Mouse (Mus musculus): Measurements from ENCODE around the gene Ahnak. TPM values are rescaled to one million over a fixed set of nuclear protein-coding genes. Genes with fewer than 3 reads are reported as not detected.
A peak's percentile ranks its signal among the peaks of the same experiment; 100 is the strongest.
"Not testable (repeated sequence)": the region's sequence is repeated elsewhere in the genome, so short reads cannot be mapped to it uniquely, and the experiment has no call there.

Gene Ahnak
- total RNA-seq, 2 experiments from 2014 or later, result 20.2 to 21.0 TPM

DNA sequence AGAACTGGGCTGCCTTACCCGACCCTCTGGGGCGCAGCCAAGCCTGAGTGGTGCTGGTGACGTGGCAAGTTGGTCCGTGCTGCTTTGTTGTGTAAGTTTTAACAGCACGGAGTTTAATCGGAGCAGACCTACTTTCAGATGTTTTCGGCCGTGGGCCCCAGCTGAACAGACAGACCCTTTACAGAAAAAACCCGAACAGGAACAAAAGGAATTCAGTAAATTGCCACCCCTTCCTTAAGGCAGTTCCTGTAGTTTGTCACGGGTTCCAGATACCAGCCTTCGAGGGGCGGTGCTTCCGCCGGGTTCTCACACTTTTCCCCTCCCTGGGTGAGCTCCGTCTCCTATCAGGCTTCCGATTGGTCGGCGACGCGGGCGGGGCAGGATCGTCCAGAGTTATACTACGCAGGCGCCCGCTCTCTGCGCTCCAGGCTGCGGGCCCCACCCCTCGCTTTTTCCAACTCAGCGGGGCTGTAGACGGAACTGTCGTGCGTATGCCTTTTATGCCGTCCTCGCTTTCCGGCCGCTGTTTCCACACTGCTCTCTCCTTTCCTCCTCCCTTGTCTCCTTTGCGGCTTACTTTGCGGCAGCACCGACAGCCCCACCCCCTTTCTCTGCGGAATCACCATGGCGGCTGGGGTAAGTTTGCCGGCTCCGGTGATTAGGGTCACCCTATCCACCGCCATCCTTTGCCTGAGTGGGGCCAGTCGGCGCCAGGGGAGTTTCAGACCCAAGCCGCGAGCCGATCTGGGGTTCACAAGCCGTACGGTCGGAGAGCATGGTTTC, 22.3 kb upstream of the Ahnak start, which contains the start of gene Eef1g:
TSS of gene Eef1g (plus strand) at position 452 of the 783 bp plus-strand sequence.
- intact Hi-C loops (cut with DNase I), result loop anchor here (5.0 kb wide), 1 partner anchor 129 kb away; the partner anchor contains the start of genes Bscl2 and Gng3
- DNase-seq (ENCODE audit: low spot score in 2 of 2), result peak; percentile 99 to 100

DNA sequence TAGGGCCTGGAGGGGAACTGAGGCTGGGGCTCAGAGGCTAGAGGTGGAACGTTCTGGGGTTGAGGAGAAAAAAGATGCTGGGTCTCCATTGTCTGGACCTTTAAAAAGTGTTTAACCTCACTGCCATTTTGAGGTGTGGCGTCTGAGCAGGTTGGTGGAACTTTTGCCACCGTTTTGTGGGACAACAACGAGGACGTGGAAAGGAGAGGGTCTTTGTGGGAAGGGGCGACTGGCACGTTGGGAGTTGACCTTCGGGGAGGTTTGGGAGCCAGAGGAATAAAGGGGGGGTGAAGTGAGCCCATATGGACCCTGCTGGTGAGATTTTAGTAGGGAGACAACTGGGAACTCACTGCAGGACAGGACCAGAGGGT, 21.7 kb upstream of the Ahnak start:
- intact Hi-C loops (cut with DNase I), result loop anchor here (5.0 kb wide), 1 partner anchor 130 kb away; the partner anchor contains the start of genes Bscl2 and Gng3
- DNase-seq (ENCODE audit: low spot score in 2 of 2), result no peak

DNA sequence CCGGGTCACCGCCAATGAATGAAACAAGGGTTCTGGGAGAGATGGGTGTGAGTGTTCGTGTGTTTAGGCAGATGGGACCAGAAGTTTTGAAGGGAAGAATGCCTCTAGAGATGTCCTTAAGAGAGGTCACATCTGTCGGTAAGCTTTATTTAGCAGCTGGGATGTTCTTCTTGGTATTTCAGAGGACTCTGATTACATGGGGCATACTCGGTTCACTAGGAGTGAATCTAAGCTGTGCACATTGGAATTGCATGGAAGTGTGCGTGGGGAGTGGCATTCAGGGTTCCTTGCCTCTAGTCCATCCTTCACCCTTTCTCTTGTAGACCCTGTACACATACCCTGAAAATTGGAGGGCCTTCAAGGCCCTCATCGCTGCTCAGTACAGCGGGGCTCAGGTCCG, 21.2 kb upstream of the Ahnak start:
- intact Hi-C loops (cut with DNase I), result loop anchor here (5.0 kb wide), 1 partner anchor 131 kb away; the partner anchor contains the start of genes Bscl2 and Gng3
- DNase-seq (ENCODE audit: low spot score in 2 of 2), result no peak

DNA sequence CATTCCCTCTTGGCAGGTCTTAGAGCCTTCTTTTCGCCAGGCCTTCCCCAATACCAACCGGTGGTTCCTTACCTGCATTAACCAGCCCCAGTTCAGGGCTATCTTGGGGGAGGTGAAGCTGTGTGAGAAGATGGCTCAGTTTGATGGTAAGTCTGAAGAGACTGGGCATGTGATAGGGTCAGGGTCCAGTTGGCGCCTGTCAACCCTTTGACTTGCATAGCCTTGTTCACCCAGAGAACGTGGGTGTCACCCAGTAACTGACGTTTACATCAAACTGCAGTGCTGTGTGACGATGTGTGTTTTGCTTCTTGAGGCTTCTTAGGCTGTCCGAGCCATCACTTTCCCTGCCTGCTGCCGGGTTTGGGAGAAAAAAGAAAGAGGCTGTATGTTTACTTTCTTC, 16.6 kb upstream of the Ahnak start:
- DNase-seq (ENCODE audit: low spot score in 2 of 2); intact Hi-C loops (cut with DNase I): not testable (repeated sequence)

DNA sequence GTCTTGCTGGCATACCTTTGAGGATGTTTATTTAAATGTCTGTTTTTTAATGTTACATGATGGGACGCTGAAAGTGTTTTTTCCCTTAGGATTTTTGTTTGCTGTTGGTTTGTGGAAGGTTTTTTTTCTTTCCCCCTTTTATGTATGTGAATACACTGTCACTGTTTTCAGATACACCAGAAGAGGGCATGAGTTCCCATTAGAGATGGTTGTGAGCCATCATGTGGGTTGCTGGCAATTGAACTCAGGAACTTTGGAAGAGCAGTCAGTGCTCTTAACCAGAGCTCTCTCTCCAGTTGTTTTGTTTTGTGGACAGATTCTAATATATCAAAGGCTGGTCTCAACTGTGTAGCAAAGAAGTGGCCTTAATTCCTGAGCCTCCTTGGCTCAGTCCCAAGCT, 14.4 kb upstream of the Ahnak start:
- no peak for DNase-seq (ENCODE audit: low spot score in 2 of 2)
- intact Hi-C loops (cut with DNase I), result loop anchor here (5.0 kb wide), 2 partner anchors 108 to 138 kb away; no protein-coding TSS in a partner anchor

DNA sequence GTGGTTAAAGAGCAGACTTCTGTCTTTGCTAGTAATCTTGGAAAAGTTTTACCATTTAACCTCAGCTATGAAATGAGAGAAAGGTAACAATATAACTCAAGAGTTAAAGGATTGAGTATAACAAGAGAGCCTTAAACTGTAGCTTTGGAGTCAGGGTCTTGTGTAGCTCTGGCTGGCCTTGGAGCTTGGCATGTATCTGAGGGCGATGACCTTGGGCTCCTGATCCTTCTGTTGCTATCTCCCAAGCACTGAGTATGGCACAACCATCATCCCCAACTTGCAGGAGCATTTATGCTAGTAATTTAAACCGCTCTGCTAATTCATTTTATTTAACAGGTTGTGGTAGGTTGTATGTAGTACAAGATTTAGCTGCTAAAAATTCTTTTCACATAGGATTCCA, 13.6 kb upstream of the Ahnak start:
- DNase-seq (ENCODE audit: low spot score in 2 of 2), result no peak
- intact Hi-C loops (cut with DNase I), result loop anchor here (5.0 kb wide), 2 partner anchors 107 to 137 kb away; no protein-coding TSS in a partner anchor

DNA sequence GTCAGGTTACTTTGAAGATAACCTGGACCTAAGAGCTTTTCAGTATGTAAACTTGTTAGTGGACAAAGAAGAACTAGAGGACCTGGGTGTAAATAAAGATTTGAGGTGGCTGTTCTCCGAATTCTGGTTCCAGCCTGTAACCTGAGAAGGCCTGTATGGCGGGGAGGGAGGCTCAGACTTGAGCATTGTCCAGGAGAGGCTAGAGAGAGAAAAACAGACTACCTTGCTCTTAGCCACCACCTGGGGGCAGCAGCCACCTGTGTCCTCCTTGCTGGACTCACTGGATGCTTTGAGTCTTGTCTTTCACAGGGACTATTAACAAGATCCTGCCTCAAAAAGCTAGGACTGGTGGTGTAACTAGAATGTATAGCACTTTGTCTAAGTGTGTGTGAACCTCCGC, 12.5 kb upstream of the Ahnak start:
- intact Hi-C loops (cut with DNase I), result loop anchor here (5.0 kb wide), 2 partner anchors 106 to 136 kb away; no protein-coding TSS in a partner anchor
- DNase-seq (ENCODE audit: low spot score in 2 of 2), result no peak

DNA sequence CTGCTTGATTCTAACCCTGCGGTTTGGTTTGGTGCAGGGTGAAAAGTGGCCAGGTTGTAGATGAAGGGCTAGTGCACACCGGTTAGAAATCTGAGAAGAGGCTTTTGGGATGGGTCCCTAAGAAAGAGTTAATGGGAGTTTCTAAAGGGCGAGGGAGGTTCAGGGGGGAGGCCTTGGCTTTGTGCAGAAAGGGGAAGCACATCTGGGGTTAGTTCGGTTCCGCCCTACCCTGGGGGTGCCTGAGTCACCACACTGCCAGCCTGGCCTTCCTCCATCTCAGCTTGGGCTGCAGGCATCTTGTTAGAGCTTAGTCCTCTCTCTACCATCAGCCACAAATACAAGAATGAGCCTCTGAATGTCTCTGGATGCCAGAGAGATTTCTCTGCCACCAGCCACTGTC, 8.3 kb upstream of the Ahnak start:
- intact Hi-C loops (cut with DNase I), result no loop called here
- DNase-seq (ENCODE audit: low spot score in 2 of 2), result no peak

DNA sequence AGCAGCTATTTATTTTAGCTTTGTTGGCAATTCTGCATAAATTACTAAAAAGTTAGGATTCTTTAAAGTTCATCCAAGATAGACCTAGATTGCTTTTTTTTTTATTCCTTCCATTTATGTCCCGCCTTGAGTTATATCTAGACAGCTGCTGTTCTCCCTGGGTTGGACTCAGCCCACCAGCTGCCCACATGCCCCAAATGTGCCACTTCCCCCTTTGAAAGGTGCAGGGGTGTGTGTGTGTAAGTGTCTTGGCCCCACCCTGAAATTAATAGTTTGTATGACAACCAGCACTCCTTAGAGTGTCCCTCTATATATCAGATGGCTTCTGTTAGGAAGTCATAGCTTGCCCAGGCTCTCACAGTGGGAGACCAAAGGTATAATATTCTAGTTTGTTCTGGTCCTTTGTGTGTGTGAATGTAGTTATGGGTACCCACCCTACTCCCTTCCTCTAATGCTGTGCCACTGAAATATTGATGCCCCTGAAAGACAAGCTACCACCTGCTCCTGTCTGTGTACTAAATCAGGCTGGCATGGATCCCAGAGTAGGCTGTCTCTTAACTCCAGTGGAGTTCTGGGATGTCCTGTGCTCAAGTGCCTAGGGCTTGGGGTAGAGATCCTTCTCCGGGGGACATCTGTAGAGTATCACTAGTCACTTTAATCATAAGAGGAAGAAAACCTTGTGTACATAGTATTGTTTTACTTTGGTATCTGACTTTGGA, 7.5 kb upstream of the Ahnak start:
- DNase-seq (ENCODE audit: low spot score in 2 of 2), result no peak
- intact Hi-C loops (cut with DNase I), result no loop called here

DNA sequence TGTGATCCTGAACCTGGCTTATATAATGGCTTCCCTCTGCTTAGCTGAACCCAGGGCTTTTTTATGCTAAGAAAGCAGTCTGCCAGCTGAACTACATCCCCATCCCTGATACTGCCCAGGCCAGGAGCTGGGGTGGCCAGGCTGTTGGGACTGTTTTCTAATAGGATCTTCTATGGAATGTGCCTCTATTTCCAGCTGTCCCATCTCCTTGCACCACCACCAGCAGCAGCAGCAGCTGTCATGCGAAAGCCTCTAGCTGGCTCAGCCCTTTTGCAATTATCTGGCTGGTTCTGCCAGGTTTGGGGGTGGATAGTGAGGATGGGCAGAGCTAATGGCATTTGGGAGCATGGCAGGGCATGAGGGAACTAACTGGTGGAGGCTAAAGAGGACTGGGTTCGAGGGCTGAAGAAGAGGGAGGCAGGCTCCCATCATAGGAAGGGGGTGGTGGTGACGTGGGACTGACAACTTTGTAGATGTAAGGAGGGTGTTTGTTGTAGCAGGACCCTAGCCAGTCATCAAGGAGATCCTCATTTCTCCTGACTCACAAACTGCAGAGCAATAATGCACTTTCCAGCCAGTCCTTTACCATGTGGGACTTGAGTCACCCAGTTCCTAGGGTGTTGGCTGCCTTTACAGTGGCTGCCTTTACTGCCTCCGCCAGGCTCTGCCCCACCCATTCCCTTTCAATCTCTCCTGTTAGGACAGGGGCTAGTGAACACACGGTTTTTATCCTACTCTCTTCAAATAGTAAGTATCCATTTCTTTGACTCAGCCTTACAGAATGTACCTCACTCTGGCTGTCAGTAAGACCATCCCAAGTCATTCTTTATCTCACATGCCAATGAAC, 6.6 kb upstream of the Ahnak start:
- no peak for DNase-seq (ENCODE audit: low spot score in 2 of 2)
- intact Hi-C loops (cut with DNase I), result no loop called here

DNA sequence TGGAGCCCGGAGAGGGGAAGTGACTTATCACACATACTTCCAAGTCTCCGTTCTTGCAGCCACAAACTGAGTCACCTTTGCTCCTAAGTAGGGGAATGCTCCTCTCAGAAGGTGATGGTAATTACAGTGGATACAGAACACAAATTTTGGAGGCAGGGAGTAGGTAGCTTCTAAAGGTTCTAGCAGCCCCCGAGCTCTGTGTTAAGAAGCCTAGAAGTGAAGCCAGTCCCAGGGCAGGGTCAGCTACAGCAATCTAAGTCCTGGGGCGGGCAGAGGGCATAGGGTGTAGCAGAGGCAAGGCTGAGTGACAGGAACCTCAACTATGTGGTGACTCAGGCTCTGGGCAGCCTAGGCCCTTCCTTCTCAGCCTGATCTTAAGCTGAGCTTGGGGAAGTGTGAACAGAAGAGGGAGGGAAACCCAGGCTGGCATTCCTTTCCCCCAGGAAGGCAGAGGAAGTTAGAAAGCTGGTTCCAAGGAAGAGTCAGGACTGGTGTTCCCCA, 5.9 kb upstream of the Ahnak start:
- intact Hi-C loops (cut with DNase I), result no loop called here

DNA sequence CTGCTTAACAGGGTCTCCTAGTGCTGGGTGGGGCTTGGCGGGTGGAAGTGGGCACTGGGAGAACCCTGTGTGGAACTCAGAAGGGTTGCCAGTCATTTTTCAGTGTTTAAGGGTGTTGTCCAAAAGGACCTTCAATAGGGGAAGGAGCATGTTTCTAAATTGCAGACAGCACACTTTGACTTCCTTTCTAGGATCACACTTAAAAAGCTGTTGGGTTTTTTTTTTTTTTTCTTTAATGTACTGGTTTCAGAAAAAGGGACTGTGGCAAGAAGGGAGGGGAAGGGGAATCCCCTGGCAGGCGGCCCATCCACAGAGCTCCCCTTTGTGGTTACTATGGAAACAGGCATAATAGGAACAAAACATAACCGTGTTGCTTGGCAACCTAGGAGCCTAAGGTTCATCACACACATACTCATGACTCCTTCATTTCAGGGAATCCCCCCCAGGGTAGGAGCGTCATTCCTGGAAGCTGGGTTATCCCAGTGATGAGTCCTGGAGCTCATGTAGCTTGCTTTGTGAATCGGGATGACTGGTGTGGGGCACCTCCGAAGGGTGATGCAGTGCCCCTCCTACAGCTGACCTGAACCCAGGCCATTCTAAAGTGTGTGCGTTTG, 4.7 kb upstream of the Ahnak start:
- intact Hi-C loops (cut with DNase I), result no loop called here
- peak; percentile 42 to 45 for DNase-seq (ENCODE audit: low spot score in 2 of 2)

More for the DNA sequence above, 5.9 kb upstream of the Ahnak start:
- no peak for DNase-seq (ENCODE audit: low spot score in 2 of 2)

DNA sequence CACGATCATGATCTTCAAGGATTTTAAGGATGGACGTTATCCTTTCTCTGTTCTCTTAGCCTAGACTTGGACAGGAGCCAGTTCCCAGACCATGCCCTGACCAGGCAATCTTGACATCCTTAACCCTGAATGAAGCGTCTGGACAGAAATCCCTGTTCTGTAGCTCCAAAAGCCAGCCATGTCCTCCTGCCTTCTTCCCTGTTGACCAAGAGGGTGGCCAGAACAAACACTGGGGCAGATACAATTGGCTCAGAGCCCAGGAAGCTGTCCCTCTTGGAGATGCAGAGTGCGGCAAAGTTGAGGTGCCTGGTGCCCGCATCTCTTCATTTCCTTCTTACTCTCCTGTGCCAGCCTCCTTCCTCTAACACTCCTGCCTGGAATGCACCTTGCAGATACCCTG, 3.2 kb upstream of the Ahnak start:
- intact Hi-C loops (cut with DNase I), result no loop called here
- no peak for DNase-seq (ENCODE audit: low spot score in 2 of 2)

DNA sequence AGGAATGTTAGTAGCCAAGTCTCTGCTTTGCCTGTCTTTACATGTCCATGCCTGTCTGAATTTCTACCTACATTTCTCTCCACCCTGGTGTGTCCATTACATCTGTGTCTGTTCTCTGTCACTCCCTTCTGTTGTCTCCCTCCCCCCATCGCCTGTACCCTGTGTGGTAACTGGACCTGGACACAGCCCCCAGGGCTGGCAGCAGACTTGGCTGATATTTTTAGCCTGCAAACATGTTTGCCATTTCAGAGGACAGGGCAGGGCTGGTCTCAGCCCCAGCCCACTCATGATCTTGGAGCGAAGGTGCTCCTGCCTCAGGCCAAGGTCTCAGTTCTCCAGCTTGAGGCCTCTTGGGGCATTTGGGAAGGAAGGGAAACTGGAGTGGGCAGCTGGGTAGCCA, 1.3 kb upstream of the Ahnak start:
- intact Hi-C loops (cut with DNase I), result no loop called here
- no peak for DNase-seq (ENCODE audit: low spot score in 2 of 2)

DNA sequence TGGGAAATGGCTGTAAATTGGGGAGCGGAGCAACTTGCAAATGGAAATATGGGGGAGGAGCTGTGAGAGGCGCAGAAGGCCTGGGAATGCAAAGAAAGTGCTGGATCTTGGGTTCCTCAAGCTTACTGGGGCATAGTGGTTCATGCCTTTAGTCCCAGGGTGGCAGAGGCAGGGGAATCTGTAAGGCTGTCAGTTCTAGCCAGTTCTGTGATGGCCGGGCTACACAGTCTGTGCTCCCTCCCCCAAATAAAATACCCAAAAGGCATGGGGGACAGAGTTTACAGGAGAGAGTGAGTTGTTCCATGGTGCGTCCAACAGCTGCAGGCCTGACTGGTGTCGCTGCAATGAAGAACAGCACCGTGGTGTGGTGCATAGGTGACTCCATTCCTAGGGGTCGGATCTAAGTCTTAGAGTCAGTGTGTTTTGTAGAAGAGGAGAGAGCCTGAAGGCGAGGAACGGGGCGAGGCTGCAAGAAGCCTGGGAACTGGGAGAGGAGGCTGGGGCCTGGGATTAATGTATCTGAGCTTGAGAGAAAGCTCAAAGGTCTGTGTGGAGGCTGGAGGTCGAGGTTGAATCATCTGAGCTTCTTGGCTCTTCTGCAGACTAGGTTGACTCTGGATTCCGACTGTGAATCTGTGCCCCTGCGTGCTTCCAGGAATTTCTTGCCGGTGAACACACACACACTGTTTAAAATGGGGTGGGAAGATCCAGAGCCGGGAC, 578 bp upstream of the Ahnak start:
- intact Hi-C loops (cut with DNase I), result no loop called here
- no peak for DNase-seq (ENCODE audit: low spot score in 2 of 2)

DNA sequence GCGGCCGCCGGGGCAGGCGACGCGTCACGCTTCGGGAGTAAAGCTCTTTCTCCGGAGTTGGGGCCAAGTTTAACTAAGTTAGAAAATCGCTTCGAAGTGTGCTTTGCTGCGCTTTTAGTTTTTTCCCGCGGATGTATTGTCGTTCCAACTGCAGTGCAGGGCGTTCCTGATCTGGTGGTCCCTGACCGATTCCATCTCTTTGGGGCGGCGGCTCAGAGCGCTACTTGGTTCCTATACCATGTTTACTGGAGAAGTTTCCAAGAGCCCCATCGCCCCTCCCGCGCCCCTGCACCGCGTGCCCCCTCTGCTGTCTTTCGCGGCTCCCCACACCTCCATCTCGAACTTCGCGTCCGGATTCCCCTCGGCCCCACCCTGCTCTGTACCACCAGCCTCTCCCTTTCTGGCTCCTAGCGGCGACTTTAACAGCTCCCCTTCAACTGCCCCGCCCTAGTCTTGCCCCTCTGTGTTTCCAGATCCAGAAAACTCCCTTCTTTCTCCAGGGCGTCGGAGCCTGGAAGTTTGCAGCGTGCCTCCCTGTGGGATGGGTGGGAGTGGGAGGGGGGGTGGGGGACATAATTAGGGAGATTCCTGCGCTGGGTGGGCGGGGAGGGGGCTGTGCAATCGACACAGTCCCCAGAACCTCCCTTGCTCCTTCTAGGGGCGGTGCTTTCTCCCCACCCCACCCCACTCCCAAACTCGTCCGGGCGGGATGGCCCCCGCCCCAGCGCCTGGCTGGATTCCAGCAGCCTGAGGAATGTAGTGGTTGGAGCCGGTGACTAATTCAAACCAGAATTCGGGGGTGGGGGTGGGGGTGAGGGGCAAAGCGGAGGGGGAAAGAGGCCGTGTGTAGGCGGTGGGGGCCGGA, 715 bp downstream of the Ahnak start:
- no peak for DNase-seq (ENCODE audit: low spot score in 2 of 2)
- intact Hi-C loops (cut with DNase I), result loop anchor here (5.0 kb wide), 1 partner anchor 123 kb away; no protein-coding TSS in a partner anchor

DNA sequence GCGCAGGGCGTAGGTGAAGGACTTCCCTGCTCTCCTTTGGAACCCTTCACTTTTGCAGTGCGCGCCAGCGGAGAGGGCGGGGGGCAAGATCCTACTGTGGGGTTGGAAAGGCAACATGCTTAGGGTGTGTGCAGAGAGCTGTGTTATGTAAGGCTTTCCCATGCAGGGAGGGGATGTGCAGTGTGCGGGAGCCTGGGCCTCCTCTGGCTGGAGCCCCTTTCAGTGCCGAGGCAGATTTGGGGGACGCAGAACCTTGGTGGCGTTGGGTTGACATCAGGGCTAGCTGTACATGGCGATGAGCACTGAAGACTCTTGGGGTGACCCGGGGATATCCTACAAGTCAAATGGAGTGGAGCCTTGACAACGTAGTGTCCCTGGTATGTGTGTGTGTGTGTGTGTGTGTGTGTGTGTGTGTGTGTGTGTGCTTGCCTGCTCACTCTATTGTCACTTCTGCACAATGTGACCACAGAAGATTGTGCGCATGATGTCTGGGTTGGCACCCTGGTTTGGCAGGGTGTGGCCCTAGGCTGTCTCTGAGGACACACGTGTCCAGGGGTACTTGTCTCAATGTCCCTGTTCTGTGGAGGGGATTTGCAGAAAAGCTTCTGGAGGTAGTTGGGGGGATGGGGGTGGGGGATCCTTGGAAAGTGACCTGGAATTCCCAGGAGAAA, 1.5 kb downstream of the Ahnak start:
- DNase-seq (ENCODE audit: low spot score in 2 of 2), result peak in 1 of 2 experiments; percentile 36
- intact Hi-C loops (cut with DNase I), result loop anchor here (5.0 kb wide), 1 partner anchor 122 kb away; no protein-coding TSS in a partner anchor

Data from left cerebral cortex, postnatal 25 days (tissue).